Mouse (Mus musculus) right cerebral cortex, adult 2 months (tissue): ENCODE data around the gene Cdadc1.

ENCODE experiments used
- DNase-seq, 2 experiments: peaks; one replicate each; pipeline ENCODE4 v3.0.0; 2021 to 2022; ENCODE audit warnings: low spot score in 2 of 2

The Cdadc1 gene

DNA sequence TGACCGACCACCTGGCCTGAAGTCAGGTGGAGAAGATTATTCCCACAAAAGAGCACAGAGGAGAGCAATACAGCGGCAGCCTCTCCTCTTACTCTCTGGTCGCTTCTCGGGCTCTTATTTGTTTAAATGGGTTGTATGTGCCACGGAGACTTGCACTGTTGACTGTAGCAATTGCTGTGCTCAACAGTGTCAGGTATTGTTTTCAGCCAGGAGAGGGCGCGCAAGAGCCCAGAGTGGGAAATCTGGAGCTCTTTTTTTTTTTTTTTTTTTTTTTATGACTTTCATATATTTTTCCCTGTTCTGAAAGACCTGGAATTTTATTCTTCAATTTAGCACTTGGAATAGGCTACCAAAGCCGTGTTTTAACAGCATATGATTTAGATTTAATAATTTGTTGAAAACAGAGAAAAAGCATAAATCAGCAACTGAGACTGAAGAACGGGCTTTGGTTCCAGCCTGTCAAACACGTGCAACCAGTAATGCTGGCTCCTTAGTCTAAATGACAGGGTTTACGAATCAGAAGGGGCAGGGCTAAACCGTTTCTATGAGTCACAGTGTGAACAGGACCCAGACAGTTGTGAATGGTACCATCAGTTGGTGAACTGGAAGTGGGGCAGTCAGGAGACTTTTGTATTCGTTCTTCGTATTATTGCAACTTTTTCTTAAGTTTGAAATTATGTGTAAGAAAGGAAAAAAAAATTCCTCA lies 15.3 kb upstream of the Cdadc1 start:
- DNase-seq: peak; percentile 55 to 73

GRCm38 (mm10) chr14:59607021-59607420 lies 9.3 kb upstream of the Cdadc1 start:
- DNase-seq: no peak

- peak; percentile 80 to 82 for DNase-seq
Observed at GRCm38 (mm10) chr14:59605671-59606353, 8.1 kb upstream of the Cdadc1 start.

- DNase-seq: peak; percentile 32 to 50
Observed at GRCm38 (mm10) chr14:59604002-59604645, 6.4 kb upstream of the Cdadc1 start.

DNA sequence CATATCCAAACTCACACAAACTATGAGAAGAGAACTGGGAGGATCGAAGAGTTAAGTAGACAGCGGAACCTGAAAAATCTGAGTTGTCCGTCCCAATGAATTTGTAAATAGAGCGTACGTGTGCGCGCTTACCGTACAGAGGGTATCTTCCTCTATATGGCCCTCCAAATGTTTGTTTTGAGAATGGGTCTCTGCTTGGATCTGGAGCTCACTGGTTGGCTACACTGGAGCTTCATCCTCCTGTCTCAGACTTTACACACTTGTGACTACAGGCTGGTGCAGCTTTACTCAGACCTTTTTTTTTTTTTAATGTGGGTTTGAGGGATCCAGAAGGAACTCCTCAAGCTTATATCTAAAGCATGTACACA lies 485 bp upstream of the Cdadc1 start:
- no peak for DNase-seq

GRCm38 (mm10) chr14:59594988-59595387 lies 2.8 kb downstream of the Cdadc1 start:
- no peak for DNase-seq

DNA sequence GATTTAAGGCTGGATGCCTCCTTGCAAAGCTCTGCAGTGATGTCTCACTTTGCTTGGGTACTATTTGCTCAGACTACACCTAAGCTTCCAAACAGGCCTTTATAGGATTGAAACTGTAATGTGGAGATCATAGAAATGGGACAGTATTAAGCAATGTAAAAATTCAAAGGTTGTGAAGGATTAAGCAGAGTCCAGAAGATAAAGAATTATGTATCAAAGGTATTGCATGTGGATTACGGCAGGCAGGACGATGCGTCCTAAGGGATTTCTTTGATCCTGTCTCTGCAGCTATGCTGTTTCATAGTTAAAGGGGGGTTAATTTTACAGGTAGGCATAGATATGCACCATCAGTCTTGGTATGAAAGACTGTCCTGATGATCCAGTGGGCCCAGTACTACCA lies 5.2 kb downstream of the Cdadc1 start:
- DNase-seq: no peak

DNA sequence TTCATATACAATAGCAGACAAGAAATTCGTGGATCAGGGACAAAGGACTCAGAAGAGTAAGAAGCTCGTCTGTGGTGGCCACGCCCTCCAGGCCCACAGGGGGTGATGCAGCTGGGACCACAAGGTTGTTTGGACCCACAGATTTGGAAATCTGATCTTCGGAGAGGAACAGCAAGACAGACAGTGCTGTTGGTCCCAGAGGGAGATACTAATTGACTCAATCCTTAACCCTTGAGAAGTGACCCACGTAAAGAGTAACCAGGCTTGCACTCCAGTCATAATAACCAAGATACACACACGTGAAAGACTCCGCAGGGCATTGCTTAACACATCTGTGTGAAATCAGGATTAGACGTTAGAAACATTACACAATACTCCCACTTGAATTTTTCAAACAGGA lies 5.9 kb downstream of the Cdadc1 start:
- DNase-seq: no peak

GRCm38 (mm10) chr14:59590614-59591013 lies 7.1 kb downstream of the Cdadc1 start:
- peak; percentile 29 to 33 for DNase-seq

DNA sequence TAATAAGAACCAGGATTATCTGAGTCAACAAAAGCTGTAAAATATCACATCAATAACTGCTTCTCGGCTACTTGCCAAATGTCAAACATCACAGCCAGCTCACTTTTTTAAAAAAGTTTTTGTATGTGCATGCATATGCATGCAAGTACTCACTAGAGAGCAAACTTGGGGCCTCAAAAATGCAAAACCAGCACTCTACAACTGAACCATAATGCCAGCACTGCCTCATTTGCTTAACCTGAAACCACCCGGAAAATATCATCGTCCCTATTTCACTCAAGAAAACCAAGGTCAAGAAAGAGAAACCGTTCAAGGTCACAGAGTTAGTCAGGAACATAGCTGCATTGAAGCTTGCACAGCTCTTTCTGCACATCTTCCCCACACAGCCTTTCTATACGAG lies 21.4 kb downstream of the Cdadc1 start:
- no peak for DNase-seq

- DNase-seq: no peak
Observed at GRCm38 (mm10) chr14:59566756-59567155, 31.0 kb downstream of the Cdadc1 start.

DNA sequence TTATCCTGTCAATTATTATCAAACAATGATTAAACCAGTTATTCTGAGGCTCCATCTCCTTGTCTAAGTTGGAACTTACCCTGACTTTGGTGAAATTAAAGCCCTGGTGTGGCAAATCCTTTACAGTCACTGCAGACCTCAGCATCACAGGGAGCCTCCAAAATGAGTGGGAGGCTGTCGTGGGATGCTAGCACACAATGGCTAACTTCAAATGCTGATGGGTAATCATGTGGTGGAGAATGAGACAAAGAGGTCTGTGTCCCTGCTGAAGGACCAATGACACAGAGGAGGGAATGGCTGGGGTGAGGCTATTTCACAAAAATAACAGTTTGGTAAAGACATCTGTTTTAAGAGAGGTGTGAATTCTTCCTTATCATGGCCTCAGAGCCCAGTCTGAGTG lies 39.9 kb downstream of the Cdadc1 start:
- no peak for DNase-seq

GRCm38 (mm10) chr14:59557071-59557470 lies 40.7 kb downstream of the Cdadc1 start:
- no peak for DNase-seq

- peak; percentile 80 to 92 for DNase-seq
Observed at GRCm38 (mm10) chr14:59555928-59556531, 41.7 kb downstream of the Cdadc1 start.

DNA sequence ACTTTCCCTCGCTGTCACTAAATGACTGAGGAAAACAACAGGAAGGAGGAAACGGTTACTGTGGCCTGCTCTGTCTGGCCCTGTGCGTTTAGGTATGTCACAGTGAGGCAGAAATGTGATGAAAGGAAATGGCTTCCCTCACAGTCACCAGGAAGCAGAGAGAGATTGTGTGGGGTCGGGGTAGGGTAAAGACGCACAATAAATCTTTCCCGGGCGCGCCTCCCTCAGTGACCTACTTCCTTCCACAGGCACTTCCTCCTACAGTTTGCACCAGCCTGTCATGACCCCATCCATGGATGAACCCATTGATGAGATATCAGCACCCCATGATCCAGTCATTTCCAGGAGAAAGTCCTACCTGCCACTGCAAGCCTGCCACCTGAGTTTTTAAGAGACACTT lies 42.7 kb downstream of the Cdadc1 start:
- no peak for DNase-seq

GRCm38 (mm10) chr14:59554025-59554424 lies 43.7 kb downstream of the Cdadc1 start:
- no peak for DNase-seq

GRCm38 (mm10) chr14:59551956-59552355 lies 45.8 kb downstream of the Cdadc1 start:
- no peak for DNase-seq

DNA sequence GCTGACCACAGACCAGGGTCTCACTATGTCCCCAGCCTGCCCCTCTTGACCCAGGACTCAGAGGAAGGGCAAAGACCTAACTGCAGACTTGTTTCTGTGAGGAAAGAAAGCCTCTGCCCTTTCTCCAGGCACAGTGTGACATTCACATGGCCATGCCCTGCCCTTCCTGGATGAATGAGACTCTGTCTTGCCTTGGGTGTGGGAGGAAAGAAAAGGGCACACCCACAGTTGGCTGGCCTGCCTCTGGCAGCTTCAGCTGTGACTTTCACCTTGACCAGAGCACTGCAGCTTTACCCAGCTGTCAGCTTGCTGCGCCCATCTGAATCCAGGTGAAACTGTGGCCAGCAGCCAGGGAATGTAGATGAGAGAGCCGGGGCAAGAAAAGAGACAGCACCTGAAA lies 46.9 kb downstream of the Cdadc1 start:
- DNase-seq: no peak

GRCm38 (mm10) chr14:59549106-59549505 lies 48.7 kb downstream of the Cdadc1 start:
- peak in 1 of 2 experiments; percentile 40 for DNase-seq

GRCm38 (mm10) chr14:59548532-59548931 lies 49.2 kb downstream of the Cdadc1 start:
- no peak for DNase-seq

- DNase-seq: no peak
Observed at GRCm38 (mm10) chr14:59547530-59547929, 50.2 kb downstream of the Cdadc1 start.

DNA sequence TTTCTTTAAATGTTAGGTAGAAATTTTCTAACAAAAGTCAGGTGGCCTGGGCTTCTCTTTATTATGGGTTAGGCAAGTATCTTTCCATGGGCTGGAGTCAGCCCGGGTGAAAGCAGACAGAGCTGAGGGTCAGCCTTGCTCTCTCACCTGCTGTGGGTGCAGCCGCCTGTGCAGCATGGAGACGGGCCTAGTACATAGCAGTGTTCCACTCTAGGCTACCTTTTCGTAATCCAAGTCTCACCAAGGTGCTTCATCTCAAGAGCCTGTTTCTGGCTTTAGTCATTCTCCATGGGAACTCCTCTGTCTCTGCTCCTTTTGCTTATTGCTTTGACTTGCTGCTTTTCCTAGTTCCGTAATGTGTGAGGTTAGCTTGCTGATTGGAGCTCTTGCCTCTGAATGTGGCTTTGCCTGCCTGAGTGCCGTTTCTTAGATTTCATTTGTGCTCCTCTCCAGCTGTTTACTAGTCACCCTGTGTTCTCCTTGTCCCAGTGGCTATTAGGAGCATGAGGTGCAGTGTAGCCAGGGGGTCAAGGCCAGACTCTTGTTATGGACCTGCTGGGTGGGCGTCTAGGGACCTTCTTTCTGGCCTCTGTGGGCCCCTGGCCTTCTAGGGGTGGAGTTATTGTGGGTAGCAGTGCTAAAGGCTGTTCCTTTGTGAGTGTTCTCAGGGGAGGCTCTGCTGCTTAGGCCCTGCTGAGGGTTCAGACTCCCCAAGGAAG lies 51.4 kb downstream of the Cdadc1 start:
- no peak for DNase-seq
